Mouse (Mus musculus): ENCODE results near the gene Abhd12.

The Abhd12 gene

GRCm38 (mm10) chr2:150904272-150904935 lies at the start of gene Abhd12:
Abhd12 (minus strand) TSS chr2:150904741.
- peak; percentile 97 for DNase-seq (ENCODE audit: low read depth, low spot score)

DNA sequence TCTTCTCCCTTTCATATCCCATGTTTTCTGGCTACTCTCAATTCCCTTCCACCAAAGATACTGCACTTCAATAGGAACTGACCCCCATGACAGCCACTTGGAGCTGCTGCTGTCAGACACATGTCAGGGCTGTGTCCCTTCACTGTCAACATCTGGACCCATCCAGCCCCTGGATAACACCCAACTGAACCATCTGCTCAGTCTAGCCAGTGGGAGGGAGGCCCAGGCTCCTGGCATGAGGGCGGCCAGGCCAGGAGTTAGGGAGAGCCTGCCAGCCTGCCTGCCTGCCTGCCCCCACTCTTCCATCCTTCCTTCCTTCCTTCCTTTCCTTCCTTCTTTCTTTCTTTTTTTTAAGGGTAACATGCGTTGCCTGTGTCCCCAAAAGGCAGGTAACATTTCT lies 46.7 kb upstream of the Abhd12 start:
- DNase-seq (ENCODE audit: low read depth, low spot score) = no peak

GRCm38 (mm10) chr2:150950056-150950455 lies 45.5 kb upstream of the Abhd12 start:
- DNase-seq (ENCODE audit: low read depth, low spot score) = peak; percentile 26

GRCm38 (mm10) chr2:150949652-150950051 lies 45.1 kb upstream of the Abhd12 start:
- no peak for DNase-seq (ENCODE audit: low read depth, low spot score)

DNA sequence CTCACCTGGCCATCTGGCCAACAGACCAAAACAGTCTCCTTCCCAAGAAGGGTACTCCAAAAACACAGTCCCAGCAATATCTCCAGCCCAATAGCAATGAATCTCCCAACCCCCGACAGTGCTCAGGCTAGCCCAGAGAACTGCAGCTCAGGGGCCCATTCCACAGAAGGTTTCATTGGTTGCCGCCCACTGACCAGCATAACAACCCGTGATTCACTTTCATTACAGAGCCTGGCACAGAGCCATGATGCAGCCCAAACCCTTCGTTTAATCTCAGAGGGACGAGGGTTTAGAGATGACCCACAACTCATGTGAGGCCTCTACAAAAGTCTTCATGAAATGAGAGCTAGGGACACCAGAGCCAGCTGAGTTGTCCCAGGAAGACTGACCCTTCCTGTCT lies 44.2 kb upstream of the Abhd12 start:
- DNase-seq (ENCODE audit: low read depth, low spot score) = peak; percentile 59

- peak; percentile 94 for DNase-seq (ENCODE audit: low read depth, low spot score)
Measured at GRCm38 (mm10) chr2:150947880-150948611, 43.5 kb upstream of the Abhd12 start.

GRCm38 (mm10) chr2:150947341-150947740 lies 42.8 kb upstream of the Abhd12 start:
- peak; percentile 43 for DNase-seq (ENCODE audit: low read depth, low spot score)

DNA sequence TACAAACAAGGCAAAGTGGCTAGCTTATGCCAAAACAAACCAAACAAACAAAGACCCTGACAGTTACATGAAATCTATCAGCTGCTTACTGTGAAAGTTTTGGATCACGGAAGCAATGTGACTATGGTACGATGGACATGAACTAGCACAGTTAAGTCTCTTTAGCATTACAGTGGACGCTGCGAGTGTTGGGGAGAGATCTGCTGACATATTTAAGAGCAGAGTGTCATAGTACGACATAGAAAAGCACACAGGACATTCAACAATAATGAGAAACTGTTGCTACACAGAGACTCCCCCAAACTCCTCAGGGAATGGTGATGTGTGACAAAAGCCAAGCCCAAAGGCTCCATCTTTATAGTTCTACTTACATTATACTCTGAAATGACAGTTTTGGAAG lies 39.5 kb upstream of the Abhd12 start:
- no peak for DNase-seq (ENCODE audit: low read depth, low spot score)

GRCm38 (mm10) chr2:150934659-150935058 lies 30.1 kb upstream of the Abhd12 start:
- DNase-seq (ENCODE audit: low read depth, low spot score) = no peak

GRCm38 (mm10) chr2:150933482-150933881 lies 28.9 kb upstream of the Abhd12 start:
- DNase-seq (ENCODE audit: low read depth, low spot score) = peak; percentile 52

DNA sequence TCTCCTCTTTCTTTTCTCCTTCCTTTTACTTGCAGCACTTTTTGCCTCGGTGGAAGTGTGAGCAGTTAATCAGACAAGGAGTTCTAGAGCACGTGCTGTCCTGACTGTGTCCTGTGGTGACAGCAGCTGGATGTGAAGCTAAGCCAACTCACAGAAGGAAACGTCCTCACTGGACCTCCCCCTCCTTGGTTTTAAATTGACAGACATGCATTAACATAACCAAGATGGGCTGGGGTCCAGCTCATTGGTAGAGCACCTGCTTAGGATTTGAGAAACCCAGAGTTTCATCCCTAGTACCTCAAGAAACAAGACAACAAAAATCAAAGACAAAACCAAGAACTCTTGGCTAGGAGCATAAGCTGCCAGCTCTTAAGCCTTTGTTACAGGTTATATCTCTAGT lies 26.3 kb upstream of the Abhd12 start:
- no peak for DNase-seq (ENCODE audit: low read depth, low spot score)

GRCm38 (mm10) chr2:150929156-150929555 lies 24.6 kb upstream of the Abhd12 start:
- no peak for DNase-seq (ENCODE audit: low read depth, low spot score)

- no peak for DNase-seq (ENCODE audit: low read depth, low spot score)
Measured at GRCm38 (mm10) chr2:150927038-150927720, 22.6 kb upstream of the Abhd12 start.

DNA sequence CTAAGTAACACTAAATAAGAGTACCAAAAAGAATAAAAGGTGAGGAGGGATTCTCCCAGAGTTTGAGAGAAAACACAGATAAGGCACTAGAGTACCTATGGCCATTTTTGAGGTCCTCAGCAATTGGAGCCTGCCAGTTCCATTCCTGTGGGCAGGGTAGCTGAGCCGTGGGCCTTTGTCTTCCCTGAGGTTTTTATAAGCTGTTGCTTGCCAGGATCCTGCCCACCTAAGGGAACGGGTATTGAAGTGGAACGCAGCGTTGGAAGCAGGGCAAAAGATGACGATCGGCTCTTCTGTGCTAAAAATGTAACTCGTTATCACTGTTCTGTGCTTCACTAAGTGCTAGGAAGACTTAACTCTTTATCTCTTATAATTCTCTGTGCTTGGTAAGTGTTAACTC lies 19.0 kb upstream of the Abhd12 start:
- no peak for DNase-seq (ENCODE audit: low read depth, low spot score)

DNA sequence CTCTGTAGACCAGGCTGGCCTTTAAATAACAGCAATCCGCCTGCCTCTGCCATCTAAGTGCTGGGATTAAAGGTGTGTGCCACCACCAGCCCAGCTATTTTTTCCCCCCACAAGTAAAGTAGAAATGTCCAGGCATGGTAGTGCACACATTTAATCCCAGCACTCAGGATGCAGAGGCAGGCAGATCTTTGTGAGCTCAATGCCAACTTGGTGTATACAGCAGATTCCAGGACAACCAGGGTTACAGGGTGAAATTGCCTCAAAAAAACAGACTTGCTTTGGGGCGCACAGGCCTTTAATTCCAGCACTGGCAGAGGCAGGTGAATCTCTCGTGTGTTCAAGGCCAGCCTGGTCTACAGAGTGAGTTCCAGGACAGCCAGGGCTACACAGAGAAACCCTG lies 18.5 kb upstream of the Abhd12 start:
- no peak for DNase-seq (ENCODE audit: low read depth, low spot score)

GRCm38 (mm10) chr2:150922165-150922564 lies 17.6 kb upstream of the Abhd12 start:
- DNase-seq (ENCODE audit: low read depth, low spot score) = no peak

- no peak for DNase-seq (ENCODE audit: low read depth, low spot score)
Measured at GRCm38 (mm10) chr2:150921697-150922096, 17.2 kb upstream of the Abhd12 start.

GRCm38 (mm10) chr2:150920543-150920942 lies 16.0 kb upstream of the Abhd12 start:
- DNase-seq (ENCODE audit: low read depth, low spot score) = no peak

DNA sequence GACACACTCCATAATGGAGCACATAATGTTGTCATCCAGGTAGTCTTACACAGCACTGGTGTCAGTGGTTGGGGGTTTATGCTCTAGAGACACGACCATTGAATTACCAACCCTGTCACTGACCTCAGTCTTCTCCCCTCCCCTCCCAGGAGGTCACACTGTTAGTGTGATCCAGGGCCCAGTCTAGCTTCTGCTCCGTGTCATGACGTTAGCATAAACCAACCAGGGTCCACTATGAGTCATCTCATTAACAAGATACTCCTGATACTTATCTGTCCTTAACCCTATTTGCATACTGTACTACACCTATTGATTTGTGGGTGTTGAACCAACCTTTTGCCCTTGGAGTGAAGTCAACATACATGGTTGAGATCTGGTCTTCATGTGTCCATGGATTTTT lies 14.2 kb upstream of the Abhd12 start:
- DNase-seq (ENCODE audit: low read depth, low spot score) = peak; percentile 29

DNA sequence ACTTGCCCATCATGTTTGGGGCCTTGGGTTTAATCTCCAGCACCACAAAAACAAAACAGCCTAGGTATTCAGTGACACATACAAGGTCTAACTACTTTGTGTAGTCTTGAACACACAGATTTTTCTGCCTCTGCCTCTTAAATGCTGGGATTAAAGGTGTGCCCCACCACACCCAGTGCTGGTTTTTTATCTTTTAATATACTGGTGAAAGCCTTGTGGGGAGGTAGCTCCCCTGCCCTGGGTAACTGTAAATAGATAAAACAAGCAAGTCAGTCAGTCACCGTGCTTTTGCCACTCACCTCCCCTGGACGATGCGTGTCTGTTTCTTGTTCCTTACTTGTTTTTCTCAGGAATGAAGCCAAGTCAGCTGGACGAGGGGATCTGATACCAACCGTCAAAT lies 11.2 kb upstream of the Abhd12 start:
- no peak for DNase-seq (ENCODE audit: low read depth, low spot score)

- DNase-seq (ENCODE audit: low read depth, low spot score) = no peak
Measured at GRCm38 (mm10) chr2:150914781-150915515, 10.4 kb upstream of the Abhd12 start.

- DNase-seq (ENCODE audit: low read depth, low spot score) = no peak
Measured at GRCm38 (mm10) chr2:150910295-150910881, 5.8 kb upstream of the Abhd12 start.

All from R1 (cell line).